Mouse (Mus musculus): ENCODE data around the gene Tmem109.
A peak's percentile ranks its signal among the peaks of the same experiment; 100 is the strongest.

Gene Tmem109

GRCm38 (mm10) chr19:10842914-10843313, 38.9 kb downstream of the Tmem109 start:
- DNase-seq (ENCODE audit: low read depth, low spot score) = no peak

- DNase-seq (ENCODE audit: low read depth, low spot score) = peak; percentile 27
Observed at GRCm38 (mm10) chr19:10841721-10842626, 39.8 kb downstream of the Tmem109 start.

- no peak for DNase-seq (ENCODE audit: low read depth, low spot score)
Observed at GRCm38 (mm10) chr19:10839010-10839892, 42.5 kb downstream of the Tmem109 start, which contains the start of gene Slc15a3. Slc15a3 (plus strand) TSS chr19:10839727.

- no peak for DNase-seq (ENCODE audit: low read depth, low spot score)
Observed at GRCm38 (mm10) chr19:10835671-10836070, 46.1 kb downstream of the Tmem109 start.

- no peak for DNase-seq (ENCODE audit: low read depth, low spot score)
Observed at GRCm38 (mm10) chr19:10833611-10834010, 48.2 kb downstream of the Tmem109 start.

GRCm38 (mm10) chr19:10832030-10832429, 49.8 kb downstream of the Tmem109 start:
- DNase-seq (ENCODE audit: low read depth, low spot score) = no peak

GRCm38 (mm10) chr19:10831424-10831823, 50.4 kb downstream of the Tmem109 start:
- peak; percentile 63 for DNase-seq (ENCODE audit: low read depth, low spot score)

- DNase-seq (ENCODE audit: low read depth, low spot score) = no peak
Observed at GRCm38 (mm10) chr19:10829436-10830175, 52.2 kb downstream of the Tmem109 start, which contains the start of gene Cd6. Cd6 (minus strand) TSS chr19:10830058.

- no peak for DNase-seq (ENCODE audit: low read depth, low spot score)
Observed at GRCm38 (mm10) chr19:10828321-10828720, 53.5 kb downstream of the Tmem109 start.

- no peak for DNase-seq (ENCODE audit: low read depth, low spot score)
Observed at GRCm38 (mm10) chr19:10824061-10824460, 57.7 kb downstream of the Tmem109 start.

GRCm38 (mm10) chr19:10822534-10822933, 59.3 kb downstream of the Tmem109 start:
- no peak for DNase-seq (ENCODE audit: low read depth, low spot score)

- no peak for DNase-seq (ENCODE audit: low read depth, low spot score)
Observed at GRCm38 (mm10) chr19:10821319-10821718, 60.5 kb downstream of the Tmem109 start.

Data from mesoderm, embryonic 11.5 days (tissue).